Mouse (Mus musculus) myocyte (in vitro differentiated cells): ENCODE measurements around the gene Il22ra1.

Source experiments
- MYOG ChIP-seq, 3 experiments: IDR thresholded peaks; one replicate each; pipeline ENCODE4 v1.6.1; 2011; ENCODE audit warnings: control low read depth in 2 of 3, low read depth in 2 of 3, mild to moderate bottlenecking in 2 of 3; ENCODE audit not compliant: insufficient read length in 2 of 3, control insufficient read depth in 1 of 3, insufficient read depth in 1 of 3
- POLR2A ChIP-seq: IDR thresholded peaks from one replicate; pipeline ENCODE4 v1.6.1; 2011; ENCODE audit warnings: low read depth, mild to moderate bottlenecking, control low read depth, moderate library complexity; ENCODE audit not compliant: insufficient read length
- POLR2AphosphoS2 ChIP-seq: IDR thresholded peaks from one replicate; pipeline ENCODE4 v1.6.1; 2011; ENCODE audit warnings: low read depth, control low read depth; ENCODE audit not compliant: insufficient read length
- REST ChIP-seq: IDR thresholded peaks from one replicate; pipeline ENCODE4 v1.6.1; 2011; ENCODE audit warnings: mild to moderate bottlenecking, control low read depth, moderate library complexity; ENCODE audit not compliant: insufficient read depth, insufficient read length
- SRF ChIP-seq: IDR thresholded peaks from one replicate; pipeline ENCODE4 v1.6.1; 2011; ENCODE audit warnings: low read depth; ENCODE audit not compliant: control insufficient read depth, insufficient read length
- TCF12 ChIP-seq: IDR thresholded peaks from one replicate; pipeline ENCODE4 v1.6.1; 2011; ENCODE audit warnings: mild to moderate bottlenecking, control low read depth; ENCODE audit not compliant: poor library complexity, insufficient read depth, severe bottlenecking
- USF1 ChIP-seq: IDR thresholded peaks from one replicate; pipeline ENCODE4 v1.6.1; 2011; ENCODE audit warnings: low read depth, mild to moderate bottlenecking, control low read depth, moderate library complexity

DNA sequence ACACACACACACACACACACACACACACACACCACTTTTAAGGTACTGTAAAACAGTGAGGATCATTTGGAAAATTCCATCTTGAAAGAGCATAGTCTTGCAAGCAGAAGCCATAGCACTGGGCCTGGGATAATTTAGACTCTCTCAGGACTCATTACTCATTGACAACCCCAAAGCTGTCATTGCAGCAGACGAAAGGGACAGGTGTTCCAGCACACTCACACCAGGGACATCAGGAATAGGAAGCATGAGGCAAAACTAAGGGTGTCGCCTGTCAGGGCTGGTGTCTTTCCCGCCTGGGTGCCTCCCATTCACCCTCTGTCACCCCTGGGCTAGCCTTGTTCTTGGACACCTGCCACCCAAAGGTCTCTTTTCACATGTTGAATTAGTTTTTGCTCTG lies 8.9 kb downstream of the Il22ra1 start:
- TF ChIP-seq POLR2A, result no peak
- TF ChIP-seq SRF, result no peak
- TF ChIP-seq USF1, result no peak
- peak in 1 of 3 experiments; percentile 47 for TF ChIP-seq MYOG (IDR thresholded peaks at IDR 0.05; ENCODE audit: control insufficient read depth in 1 of 3, insufficient read depth in 1 of 3, insufficient read length in 2 of 3, low read depth in 2 of 3)
- no peak for TF ChIP-seq POLR2AphosphoS2
- no peak for TF ChIP-seq REST
- peak; percentile 56 for TF ChIP-seq TCF12
